Mouse (Mus musculus) CH12.LX (cell line): ENCODE results near the gene Arid1a. TPM values are rescaled to one million over a fixed set of nuclear protein-coding genes. Genes with fewer than 3 reads are reported as not detected.
A peak's percentile ranks its signal among the peaks of the same experiment; 100 is the strongest.

Source experiments
- DNase-seq: peaks from one replicate; pipeline ENCODE4 v3.0.0-alpha.2; 2013; ENCODE audit errors: extremely low read depth
- H3K27ac ChIP-seq: 2 replicates; pipeline ENCODE4 v1.5.1; 2012; ENCODE audit warnings: low read depth, mild to moderate bottlenecking, control low read depth, moderate library complexity; ENCODE audit not compliant: insufficient read depth
- H3K27me3 ChIP-seq: replicated peaks from 2 replicates; pipeline ENCODE3; 2012; ENCODE audit warnings: inconsistent platforms
- H3K36me3 ChIP-seq, 2 experiments: replicated peaks in 1 of 2; 2 replicates each; pipeline versions ENCODE3 to v1.6.1; 2012; ENCODE audit warnings: inconsistent platforms in 1 of 2, low read length in 1 of 2, mild to moderate bottlenecking in 1 of 2, mixed read lengths in 1 of 2, moderate library complexity in 1 of 2; ENCODE audit not compliant: control insufficient read depth in 1 of 2, insufficient read depth in 1 of 2
- H3K4me1 ChIP-seq, 2 experiments: 2 replicates each; pipeline ENCODE4 v1.6.1; 2012; ENCODE audit warnings: inconsistent platforms in 1 of 2, moderate library complexity in 1 of 2; ENCODE audit not compliant: insufficient read depth in 2 of 2, control insufficient read depth in 1 of 2
- H3K4me2 ChIP-seq: 2 replicates; pipeline ENCODE4 v1.6.1; 2012; ENCODE audit warnings: low read depth, mild to moderate bottlenecking, control low read depth; ENCODE audit not compliant: poor library complexity, insufficient read depth, severe bottlenecking
- H3K4me3 ChIP-seq, 3 experiments: fragments of 150-350 bp in 1 of 3; sonication (generic) in 1 of 3; replicated peaks in 1 of 3; 2 replicates each; pipeline versions ENCODE3 to v1.5.1; 2011 to 2012; ENCODE audit warnings: low read depth in 2 of 3, low read length in 2 of 3, mild to moderate bottlenecking in 2 of 3, moderate library complexity in 2 of 3, control low read depth in 1 of 3, improper control_type of control experiment in 1 of 3, inconsistent platforms in 1 of 3, mixed read lengths in 1 of 3; ENCODE audit not compliant: poor library complexity in 1 of 3
- H3K79me2 ChIP-seq: replicated peaks from 2 replicates; pipeline ENCODE4 v1.6.1; 2012; ENCODE audit warnings: mild to moderate bottlenecking, moderate library complexity; ENCODE audit not compliant: control insufficient read depth, poor library complexity, insufficient read depth, severe bottlenecking; ENCODE audit errors: extremely low read depth
- H3K9ac ChIP-seq: 2 replicates; pipeline ENCODE4 v1.6.1; 2012; ENCODE audit warnings: low read depth, mild to moderate bottlenecking, control low read depth, moderate library complexity; ENCODE audit not compliant: insufficient read depth
- H3K9me3 ChIP-seq: replicated peaks from 2 replicates; pipeline ENCODE3; 2012; ENCODE audit warnings: low read length, inconsistent platforms, mixed read lengths
- BHLHE40 ChIP-seq: IDR thresholded peaks from 2 replicates; pipeline ENCODE4 v1.6.1; 2011; ENCODE audit warnings: mild to moderate bottlenecking, low read depth, low read length, improper control_type of control experiment
- CHD2 ChIP-seq: IDR thresholded peaks from 2 replicates; pipeline ENCODE4 v1.6.1; 2011; ENCODE audit warnings: low read length, improper control_type of control experiment
- CTCF ChIP-seq, 2 experiments: IDR thresholded peaks in 1 of 2; conservative IDR thresholded peaks in 1 of 2; 2 replicates each; pipeline ENCODE4 v1.5.1; 2011 to 2012; ENCODE audit warnings: low read depth in 2 of 2, low read length in 2 of 2, improper control_type of control experiment in 1 of 2, inconsistent platforms in 1 of 2, mild to moderate bottlenecking in 1 of 2, moderate library complexity in 1 of 2
- E2F4 ChIP-seq: IDR thresholded peaks from 2 replicates; pipeline ENCODE4 v1.6.1; 2011; ENCODE audit warnings: low read depth, low read length, improper control_type of control experiment; ENCODE audit not compliant: insufficient replicate concordance
- EP300 ChIP-seq: IDR thresholded peaks from 2 replicates; pipeline ENCODE4 v1.6.1; 2011; ENCODE audit warnings: low read length, improper control_type of control experiment
- ETS1 ChIP-seq: conservative IDR thresholded peaks from 2 replicates; pipeline ENCODE4 v1.6.1; 2012; ENCODE audit warnings: low read depth, mild to moderate bottlenecking, inconsistent platforms, low read length, improper control_type of control experiment, moderate library complexity
- JUN ChIP-seq: IDR thresholded peaks from 2 replicates; pipeline ENCODE4 v1.6.1; 2011; ENCODE audit warnings: low read depth, mild to moderate bottlenecking, low read length, improper control_type of control experiment, moderate library complexity; ENCODE audit not compliant: insufficient read depth
- KAT2A ChIP-seq: IDR thresholded peaks from 2 replicates; pipeline ENCODE4 v1.6.1; 2012; ENCODE audit warnings: low read length, improper control_type of control experiment, inconsistent platforms; ENCODE audit not compliant: insufficient replicate concordance
- MAFK ChIP-seq: IDR thresholded peaks from 2 replicates; pipeline ENCODE4 v1.6.1; 2011; ENCODE audit warnings: low read length, improper control_type of control experiment; ENCODE audit not compliant: insufficient replicate concordance
- MAZ ChIP-seq: IDR thresholded peaks from 2 replicates; pipeline ENCODE4 v1.6.1; 2012; ENCODE audit warnings: low read depth, mild to moderate bottlenecking, inconsistent platforms, low read length, improper control_type of control experiment, moderate library complexity
- MEF2A ChIP-seq: IDR thresholded peaks from 2 replicates; pipeline ENCODE4 v1.6.1; 2014; ENCODE audit warnings: low read depth, mild to moderate bottlenecking, inconsistent platforms, low read length, improper control_type of control experiment, borderline replicate concordance
- MXI1 ChIP-seq: IDR thresholded peaks from 2 replicates; pipeline ENCODE4 v1.6.1; 2011; ENCODE audit warnings: mild to moderate bottlenecking, low read depth, low read length, improper control_type of control experiment
- PAX5 ChIP-seq: IDR thresholded peaks from 2 replicates; pipeline ENCODE4 v1.6.1; 2012; ENCODE audit warnings: low read length, inconsistent platforms, mixed read lengths
- POLR2AphosphoS2 ChIP-seq: IDR thresholded peaks from 2 replicates; pipeline ENCODE4 v1.6.1; 2011; ENCODE audit warnings: low read depth, low read length, improper control_type of control experiment
- SIN3A ChIP-seq: IDR thresholded peaks from 2 replicates; pipeline ENCODE4 v1.6.1; 2012; ENCODE audit warnings: low read length, improper control_type of control experiment, inconsistent platforms
- SMC3 ChIP-seq: IDR thresholded peaks from 2 replicates; pipeline ENCODE4 v1.6.1; 2011; ENCODE audit warnings: low read depth, low read length, improper control_type of control experiment
- TBP ChIP-seq: conservative IDR thresholded peaks from 2 replicates; pipeline ENCODE4 v1.6.1; 2011; ENCODE audit warnings: low read depth, low read length, improper control_type of control experiment
- UBTF ChIP-seq: IDR thresholded peaks from 2 replicates; pipeline ENCODE4 v1.6.1; 2012; ENCODE audit warnings: low read depth, mild to moderate bottlenecking, inconsistent platforms, low read length, improper control_type of control experiment, moderate library complexity
- USF1 ChIP-seq: IDR thresholded peaks from 2 replicates; pipeline ENCODE4 v1.6.1; 2014; ENCODE audit warnings: low read depth, mild to moderate bottlenecking, inconsistent platforms, low read length, improper control_type of control experiment
- USF2 ChIP-seq: conservative IDR thresholded peaks from 2 replicates; pipeline ENCODE4 v1.6.1; 2011; ENCODE audit warnings: low read depth, low read length, improper control_type of control experiment
- ZC3H11A ChIP-seq: IDR thresholded peaks from 2 replicates; pipeline ENCODE4 v1.6.1; 2012; ENCODE audit warnings: low read depth, mild to moderate bottlenecking, inconsistent platforms, low read length, improper control_type of control experiment
- ZMIZ1 ChIP-seq: IDR thresholded peaks from 2 replicates; pipeline ENCODE4 v1.6.1; 2012; ENCODE audit warnings: low read depth, mild to moderate bottlenecking, inconsistent platforms, low read length, improper control_type of control experiment
- dilution Hi-C: fragments of 300-500 bp; cut with MboI; formaldehyde crosslinking; loops from 2 replicates; pipeline ENCODE4 v1.14.3; 2020; ENCODE audit warnings: low sequenced_read_pairs; ENCODE audit not compliant: extremely low pct_unique_long_range_greater_than_20kb, extremely low pct_ligation_motif_present
- in situ Hi-C: fragments of 300-500 bp; cut with MboI; formaldehyde crosslinking; loops from 3 replicates; pipeline ENCODE4 v1.14.3; 2019; ENCODE audit warnings: low sequenced_read_pairs, low pct_ligation_motif_present, low pct_unique_long_range_greater_than_20kb, mixed read lengths
- polyA plus RNA-seq: library from polyadenylated mRNA; unstranded; fragments of >175 nt; gene quantifications from 2 replicates; pipeline ENCODE4 v1.2.1, GENCODE M21; 2012; ENCODE audit warnings: low read depth; ENCODE audit not compliant: insufficient read length
- total RNA-seq, 2 experiments: library from RNA; depleted of rRNA; stranded (reverse); fragments of 300-350 nt in 1 of 2; fragments of >200 nt in 1 of 2; gene quantifications; 2 replicates each; pipeline ENCODE4 v1.2.3; 2012 to 2014

Arid1a gene
- total and polyA plus RNA-seq, 3 experiments: 6.4 to 47.1 (median 19.1) TPM

- no peak for TF ChIP-seq BHLHE40
- no peak; the same call in 1 of the 2 replicates for TF ChIP-seq ZMIZ1
- TF ChIP-seq CHD2: no peak
- no peak for TF ChIP-seq USF2
- 0 out of 2 replicates have a peak, but pooled peaks have one; percentile 85 for TF ChIP-seq UBTF
- TF ChIP-seq TBP: 0 out of 2 replicates have a peak, but pooled peaks have one; percentile 10
- no peak for TF ChIP-seq SMC3
- no peak for TF ChIP-seq USF1
- no peak for TF ChIP-seq MAFK
- TF ChIP-seq EP300: no peak
- TF ChIP-seq ZC3H11A: no peak
- TF ChIP-seq MAZ: 0 out of 2 replicates have a peak, but pooled peaks have one; percentile 11
- no peak for TF ChIP-seq KAT2A
- TF ChIP-seq PAX5: no peak
Measured at GRCm38 (mm10) chr4:133752449-133753374, 3.9 kb downstream of the Arid1a start (continued).

DNA sequence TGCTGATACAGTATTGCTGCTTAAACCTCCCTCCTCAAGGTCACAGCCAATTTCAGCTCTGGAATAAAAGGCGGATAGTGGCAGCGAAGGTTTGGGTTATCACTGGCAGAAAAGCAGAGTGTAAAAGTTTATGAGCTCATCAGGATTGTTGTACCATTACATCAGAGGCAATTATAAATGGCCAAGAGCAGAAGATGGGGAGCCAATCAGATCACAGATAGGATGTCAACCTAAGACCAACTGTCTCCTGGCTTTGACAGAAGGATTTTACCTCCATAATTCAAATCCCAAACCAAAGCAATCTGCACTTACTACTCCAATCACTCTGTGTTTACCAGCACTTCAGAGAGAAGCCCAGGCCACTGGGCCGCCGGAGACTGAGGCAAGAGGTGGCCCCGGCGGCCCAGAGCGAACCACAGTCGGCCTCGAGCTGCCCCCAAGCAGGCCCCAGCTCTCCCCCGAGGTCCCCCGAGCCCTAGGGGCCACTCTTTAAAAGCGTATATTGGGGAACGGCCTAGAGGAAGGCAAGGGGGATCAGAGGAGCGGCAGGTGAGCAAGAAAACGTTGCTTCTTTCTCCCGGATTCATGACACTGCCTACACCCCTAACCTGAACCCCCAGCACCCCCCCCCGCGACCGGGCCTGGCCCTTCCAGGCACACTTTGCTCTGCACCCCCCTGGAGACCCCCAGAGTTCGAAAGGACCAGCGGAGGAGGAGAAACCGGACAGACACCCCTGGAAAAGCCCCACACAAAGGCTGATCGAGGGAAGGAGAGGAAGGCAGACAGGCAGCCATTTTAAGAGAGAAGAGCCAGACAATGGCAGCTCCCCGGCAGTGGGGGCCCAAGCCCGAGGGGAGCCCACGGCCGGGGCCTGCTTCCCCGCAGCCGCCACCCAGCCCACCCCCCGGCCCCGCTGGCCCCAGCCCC lies 4.8 kb downstream of the Arid1a start:
- dilution Hi-C loops: no loop called here
- peaks cover 9 to 44% of the 10 kb centered on the region in 2 experiments for H3K4me1 ChIP-seq
- in situ Hi-C loops: loop anchor here (10.0 kb wide), 1 partner anchor 77 kb away; the partner anchor contains the start of gene Pigv

More for the DNA sequence above, 4.8 kb downstream of the Arid1a start:
- no peak for TF ChIP-seq JUN
- no peak for TF ChIP-seq SMC3
- TF ChIP-seq CTCF (conservative IDR thresholded peaks at IDR 0.05 in 1 of 2, IDR thresholded peaks at IDR 0.05 in 1 of 2; ENCODE audit: low read depth in 2 of 2, low read length in 2 of 2): no peak
- TF ChIP-seq USF2: no peak
- 0 out of 2 replicates have a peak, but pooled peaks have one; percentile 12 for TF ChIP-seq KAT2A
- TF ChIP-seq EP300: peak; percentile 12; the same call in 1 of the 2 replicates
- peak; percentile 15; the same call in 1 of the 2 replicates for TF ChIP-seq MEF2A
- TF ChIP-seq TBP: peak; percentile 69; the same call in 1 of the 2 replicates
- TF ChIP-seq ETS1: no peak; the same call in 1 of the 2 replicates
- peak; percentile 65; the same call in 1 of the 2 replicates for TF ChIP-seq MXI1
- peak; percentile 37; the same call in 1 of the 2 replicates for TF ChIP-seq POLR2AphosphoS2
- TF ChIP-seq E2F4: no peak
- TF ChIP-seq SIN3A: peak; percentile 46
- peak; percentile 11; the same call in 1 of the 2 replicates for TF ChIP-seq CHD2
- TF ChIP-seq ZC3H11A: no peak
- TF ChIP-seq UBTF: peak; percentile 75; the same call in 1 of the 2 replicates
- Histone ChIP-seq H3K9ac (peak overlapping the region; percentile 100), H3K27me3 (no peaks in the 10 kb centered on the region), H3K4me2 (peak overlapping the region; percentile 66), H3K4me3 (peak overlapping the region; percentile 80 to 98 (median 82)), H3K27ac (peak overlapping the region; percentile 90), H3K36me3 (peaks cover 7 to 27% of the 10 kb centered on the region in 2 experiments), H3K79me2 (peaks cover 83% of the 10 kb centered on the region), H3K9me3 (peaks cover 5% of the 10 kb centered on the region)
- DNase-seq: peak; percentile 71
